Mouse (Mus musculus) heart, embryonic 11.5 days (tissue): ENCODE results near the gene Fyn. TPM values are rescaled to one million over a fixed set of nuclear protein-coding genes. Genes with fewer than 3 reads are reported as not detected.

Experiments
- ATAC-seq: fragments of 200-750 bp; cut with Nextera tagmentation; replicated peaks from 2 replicates; pipeline ENCODE4 v1.8.0; 2017; ENCODE audit warnings: moderate library complexity; ENCODE audit not compliant: insufficient number of reproducible peaks, low FRiP score, low TSS enrichment
- H3K27ac ChIP-seq: fragments of 300-500 bp; sonication (generic); 2 replicates; pipeline ENCODE4 v1.5.1; 2014; ENCODE audit warnings: mild to moderate bottlenecking, low read depth, low read length
- H3K27me3 ChIP-seq: fragments of 300-500 bp; sonication (generic); 2 replicates; pipeline ENCODE4 v1.6.1; 2014; ENCODE audit warnings: mild to moderate bottlenecking, low read length, mixed read lengths; ENCODE audit not compliant: control insufficient read depth, insufficient read depth
- H3K36me3 ChIP-seq: fragments of 300-500 bp; sonication (generic); 2 replicates; pipeline ENCODE4 v1.6.1; 2014; ENCODE audit warnings: mild to moderate bottlenecking, low read length, moderate library complexity, mixed read lengths; ENCODE audit not compliant: control insufficient read depth, insufficient read depth
- H3K4me1 ChIP-seq: fragments of 300-500 bp; sonication (generic); 2 replicates; pipeline ENCODE4 v1.6.1; 2014; ENCODE audit warnings: low read length; ENCODE audit not compliant: control insufficient read depth, insufficient read depth
- H3K4me2 ChIP-seq: fragments of 300-500 bp; sonication (generic); 2 replicates; pipeline ENCODE4 v1.6.1; 2014; ENCODE audit warnings: mild to moderate bottlenecking, moderate library complexity
- H3K4me3 ChIP-seq: fragments of 300-500 bp; sonication (generic); 2 replicates; pipeline ENCODE4 v1.5.1; 2014; ENCODE audit warnings: low read depth, low read length
- H3K9ac ChIP-seq: fragments of 300-500 bp; sonication (generic); 2 replicates; pipeline ENCODE4 v1.6.1; 2014; ENCODE audit warnings: mild to moderate bottlenecking, low read depth, low read length, moderate library complexity
- H3K9me3 ChIP-seq: fragments of 300-500 bp; sonication (generic); replicated peaks from 2 replicates; pipeline ENCODE4 v1.6.1; 2016; ENCODE audit warnings: low read length; ENCODE audit not compliant: control insufficient read depth
- WGBS: fragments of 180-500 bp; shearing (Covaris S2); extraction: QIAGEN DNeasy Blood & Tissue Kit; methylation state at CpG from one replicate; pipeline ENCODE4 v1.1.7; 2014; ENCODE audit not compliant: insufficient replicate concordance; 5-methylcytosine and 5-hydroxymethylcytosine counted together
- polyA plus RNA-seq: library from polyadenylated mRNA; unstranded; fragments of >200 nt; fragmentation: Nextera tagmentation; extraction: Ambion mirVana; gene quantifications from 2 replicates; pipeline ENCODE4 v1.2.1, GENCODE M21; 2014

Gene Fyn
- 17.2 and 17.9 TPM in 2 replicates for polyA plus RNA-seq

DNA sequence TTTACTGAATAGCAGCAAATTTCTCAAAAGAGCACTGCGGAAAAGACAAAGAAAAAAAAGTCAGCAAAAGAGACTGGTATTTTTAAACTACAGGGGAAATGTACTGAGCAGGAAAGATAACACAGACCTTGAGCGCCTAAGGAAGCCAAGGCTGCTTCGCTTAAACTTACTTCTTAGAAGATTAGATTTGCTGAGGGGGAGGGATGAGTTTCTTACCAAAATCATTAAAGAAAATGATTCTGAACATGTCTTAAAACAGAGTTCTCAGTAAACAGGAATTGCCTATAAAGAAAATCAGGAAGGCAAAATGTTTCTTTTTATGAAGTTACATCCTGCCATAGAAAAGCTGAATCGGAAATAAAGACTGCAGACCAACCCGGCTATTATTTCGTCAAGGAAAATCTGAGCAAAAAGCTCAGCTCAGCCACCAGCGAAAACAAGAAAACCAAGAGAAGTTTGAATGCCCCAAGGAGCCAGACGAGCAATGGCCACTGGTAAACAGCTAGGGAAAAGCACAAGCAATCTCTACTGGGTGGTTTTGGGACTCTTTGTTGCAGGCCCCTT, at the start of gene Fyn:
Fyn (plus strand) TSS at position 284 of the 564 bp plus-strand sequence.
- Histone ChIP-seq H3K4me1 (peaks cover 23% of the 10 kb centered on the region), H3K9ac (peak within 1 kb of the TSS; percentile 93), H3K4me3 (peak within 1 kb of the TSS; percentile 95), H3K9me3 (no peaks in the 10 kb centered on the region), H3K36me3 (no peaks in the 10 kb centered on the region), H3K4me2 (peak within 1 kb of the TSS; percentile 89), H3K27me3 (no peaks in the 10 kb centered on the region), H3K27ac (peak within 1 kb of the TSS; percentile 87)
- ATAC-seq: no peak
- WGBS: 23% methylated on average over 8 of the region's 8 CpGs

DNA sequence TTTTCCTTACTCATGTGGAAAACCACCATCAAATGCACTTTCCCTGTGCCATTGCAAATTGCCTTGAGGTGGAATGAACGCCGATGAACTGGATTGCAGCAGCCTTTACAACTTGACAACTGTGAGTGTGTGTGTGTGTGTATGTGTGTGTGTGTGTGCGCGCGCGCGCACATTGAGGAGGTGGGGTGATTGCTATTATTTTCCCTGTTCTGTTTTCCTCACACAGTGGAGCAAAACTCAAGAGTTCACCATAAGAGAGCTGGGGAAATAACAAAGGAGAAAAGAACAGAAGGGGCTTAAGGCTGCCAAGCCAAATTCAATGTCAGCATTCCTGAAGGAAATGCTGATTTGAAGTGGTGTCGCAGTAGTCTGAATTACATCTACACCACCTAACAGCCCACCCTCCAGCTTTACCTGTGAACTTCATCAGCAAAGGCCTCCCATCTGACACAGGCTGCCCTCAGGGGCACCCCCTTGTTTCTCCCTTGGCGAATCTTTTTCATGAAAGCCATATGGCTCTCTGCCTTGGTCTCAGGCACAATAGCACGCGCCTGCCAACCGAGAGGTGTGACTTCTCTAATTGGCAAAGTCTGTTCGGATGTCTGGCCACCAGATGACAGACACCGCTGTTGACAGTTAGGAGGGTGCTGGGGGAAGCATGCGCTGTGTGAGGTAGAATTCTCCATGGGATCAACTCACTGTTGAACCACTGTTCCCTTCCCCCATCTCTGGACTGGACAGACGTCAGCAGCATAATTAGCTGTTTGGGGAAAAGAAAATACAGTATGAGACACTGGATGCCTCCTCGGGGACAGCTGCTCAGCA, 47.6 kb upstream of the Fyn start:
- no peak overlapping the region for H3K27ac ChIP-seq
- H3K4me1 ChIP-seq: peaks cover 8% of the 10 kb centered on the region
- H3K36me3 ChIP-seq: no peaks in the 10 kb centered on the region
- H3K9ac ChIP-seq: no peak overlapping the region
- no peaks in the 10 kb centered on the region for H3K9me3 ChIP-seq
- H3K4me3 ChIP-seq: no peak overlapping the region
- WGBS: 62% methylated on average over 17 of the region's 17 CpGs
- ATAC-seq: no peak
- no peaks in the 10 kb centered on the region for H3K27me3 ChIP-seq
- H3K4me2 ChIP-seq: peak overlapping the region; percentile 22

DNA sequence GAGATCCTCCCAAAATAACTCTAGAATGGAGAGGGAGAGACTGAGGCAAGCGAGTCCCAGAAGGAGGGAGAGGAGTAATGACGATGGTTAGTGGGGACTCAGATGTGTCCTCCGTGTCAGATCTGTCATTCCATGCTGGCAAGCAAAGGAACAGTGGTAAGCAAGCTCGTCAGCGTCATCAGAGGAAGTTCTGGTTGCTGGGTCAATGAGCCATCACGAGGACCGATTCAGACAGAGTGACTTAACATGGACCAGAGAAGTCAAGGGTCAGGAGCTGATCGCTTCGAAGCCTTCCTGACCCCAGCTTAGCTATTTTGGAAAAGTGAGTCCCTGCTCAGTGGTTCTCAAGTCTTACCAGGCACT, 47.1 kb upstream of the Fyn start:
- no peak for ATAC-seq
- H3K4me2 ChIP-seq: peak overlapping the region; percentile 22
- H3K4me1 ChIP-seq: peaks cover 8% of the 10 kb centered on the region
- H3K4me3 ChIP-seq: no peak overlapping the region
- H3K27ac ChIP-seq: no peak overlapping the region
- H3K9ac ChIP-seq: no peak overlapping the region
- no peaks in the 10 kb centered on the region for H3K9me3 ChIP-seq
- 74% methylated on average over 9 of the region's 9 CpGs for WGBS
- no peaks in the 10 kb centered on the region for H3K36me3 ChIP-seq
- H3K27me3 ChIP-seq: no peaks in the 10 kb centered on the region

DNA sequence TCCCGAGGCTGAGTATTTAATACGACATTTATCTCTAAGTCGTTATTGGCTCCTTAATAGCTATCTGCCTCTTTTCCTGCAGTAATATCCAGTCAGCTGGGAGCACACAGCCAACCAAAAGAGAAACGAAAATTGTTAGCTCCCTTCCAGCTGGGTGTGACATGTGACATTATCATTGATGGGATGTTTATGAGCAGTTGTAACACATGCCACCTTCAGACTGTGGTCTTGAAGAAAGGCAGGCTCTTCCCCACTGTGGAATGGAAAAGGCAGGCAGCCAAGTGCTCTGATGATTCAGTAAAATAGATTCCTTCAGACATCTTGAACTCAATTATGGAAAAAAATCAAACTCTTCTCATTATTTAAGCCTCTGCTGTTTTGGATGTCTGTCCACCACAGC, 46.5 kb upstream of the Fyn start:
- no peak overlapping the region for H3K27ac ChIP-seq
- H3K27me3 ChIP-seq: no peaks in the 10 kb centered on the region
- ATAC-seq: no peak
- H3K36me3 ChIP-seq: no peaks in the 10 kb centered on the region
- H3K9ac ChIP-seq: no peak overlapping the region
- 66% methylated on average over 4 of the region's 4 CpGs for WGBS
- no peak overlapping the region for H3K4me3 ChIP-seq
- no peak overlapping the region for H3K4me2 ChIP-seq
- no peaks in the 10 kb centered on the region for H3K9me3 ChIP-seq
- peaks cover 8% of the 10 kb centered on the region for H3K4me1 ChIP-seq

DNA sequence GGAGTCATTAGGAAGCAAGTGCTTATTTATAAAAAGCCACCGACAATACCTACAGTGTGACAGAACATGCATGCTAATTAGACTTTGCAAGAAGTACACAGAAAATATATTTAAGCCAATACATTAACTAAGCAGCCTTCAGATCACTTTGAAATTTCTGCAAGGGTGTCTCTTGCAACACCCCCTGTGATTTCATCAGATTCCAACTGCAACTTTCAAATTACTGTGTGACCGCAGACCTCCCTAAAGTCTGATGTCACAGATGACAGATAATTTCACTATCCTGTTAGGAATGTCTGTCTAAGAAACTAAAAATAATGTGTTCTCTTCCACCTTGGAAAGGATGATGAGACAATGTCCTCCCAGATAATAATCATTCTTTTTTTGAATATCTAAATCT, 44.4 kb upstream of the Fyn start:
- Histone ChIP-seq H3K4me1 (peaks cover 8% of the 10 kb centered on the region), H3K27me3 (no peaks in the 10 kb centered on the region), H3K36me3 (no peaks in the 10 kb centered on the region), H3K27ac (no peak overlapping the region), H3K9me3 (no peaks in the 10 kb centered on the region), H3K9ac (no peak overlapping the region), H3K4me3 (no peak overlapping the region), H3K4me2 (no peak overlapping the region)
- ATAC-seq: no peak
- WGBS: 81% methylated on average over 2 of the region's 2 CpGs

DNA sequence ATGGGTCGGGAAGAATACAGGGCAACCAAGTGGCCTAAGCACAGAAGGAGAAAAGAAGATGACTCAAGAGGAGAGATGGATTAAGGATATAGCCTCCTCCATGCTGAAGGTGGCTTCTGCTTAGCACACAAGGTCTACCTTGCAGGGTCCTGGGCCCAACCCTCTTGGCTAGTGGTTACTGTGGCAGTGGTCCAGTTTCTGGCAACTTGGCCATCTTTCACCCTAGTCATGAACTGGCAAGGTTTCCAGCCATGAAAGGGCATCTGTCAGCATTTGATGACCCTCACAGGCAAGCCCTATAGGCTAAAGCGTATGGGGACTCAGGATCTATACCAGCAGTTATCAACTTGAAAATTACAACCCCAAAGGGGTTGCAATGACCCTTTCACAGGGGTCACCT, 40.0 kb upstream of the Fyn start:
- Histone ChIP-seq H3K4me3 (no peak overlapping the region), H3K4me2 (no peak overlapping the region), H3K27me3 (no peaks in the 10 kb centered on the region), H3K4me1 (no peaks in the 10 kb centered on the region), H3K27ac (no peak overlapping the region), H3K9me3 (peaks cover 2% of the 10 kb centered on the region; the same call in 1 of the 2 replicates), H3K36me3 (no peaks in the 10 kb centered on the region), H3K9ac (no peak overlapping the region)
- ATAC-seq: no peak
- 81% methylated on average over 2 of the region's 2 CpGs for WGBS

DNA sequence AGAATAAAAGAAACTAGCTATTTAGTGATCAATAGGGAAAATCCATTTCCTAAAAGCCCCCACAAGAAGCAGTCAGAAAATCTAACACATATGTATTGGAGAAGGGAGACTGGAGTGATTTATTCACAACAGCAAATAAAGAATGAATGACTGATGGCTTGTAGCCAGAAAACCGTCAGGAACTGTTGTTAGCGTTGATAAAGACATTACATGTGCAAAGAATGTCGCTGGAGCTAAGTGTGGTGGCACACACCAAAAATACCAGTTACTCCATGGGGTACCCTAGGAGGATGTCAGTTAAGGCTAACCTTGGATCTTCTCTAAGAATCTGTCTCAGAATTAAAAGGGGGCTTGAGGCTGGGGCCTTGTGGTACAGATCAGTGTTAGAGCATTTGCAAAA, 34.3 kb upstream of the Fyn start:
- Histone ChIP-seq H3K4me2 (no peak overlapping the region), H3K4me1 (no peaks in the 10 kb centered on the region), H3K4me3 (no peak overlapping the region), H3K9me3 (peaks cover 2% of the 10 kb centered on the region; the same call in 1 of the 2 replicates), H3K27ac (no peak overlapping the region), H3K36me3 (no peaks in the 10 kb centered on the region), H3K27me3 (no peaks in the 10 kb centered on the region), H3K9ac (no peak overlapping the region)
- no peak for ATAC-seq
- 27% methylated on average over 3 of the region's 3 CpGs for WGBS

DNA sequence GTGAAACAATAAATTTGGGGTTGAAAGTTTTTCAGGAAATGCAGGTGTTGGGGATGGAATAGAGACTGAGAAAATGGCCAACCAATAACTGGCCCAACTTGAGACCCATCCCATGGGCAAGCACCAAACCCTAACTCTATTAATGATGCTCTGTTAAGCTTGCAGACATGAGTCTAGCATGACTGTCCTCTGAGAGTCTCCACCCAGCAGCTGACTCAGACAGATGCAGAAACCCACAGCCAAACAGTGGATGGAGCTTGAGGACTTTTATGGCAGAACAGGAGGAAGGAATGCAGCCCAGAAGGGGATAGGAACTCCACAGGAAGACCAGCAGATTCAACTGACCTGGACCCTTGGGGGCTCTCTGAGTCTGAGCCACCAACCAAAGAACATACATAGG, 32.8 kb upstream of the Fyn start:
- no peak for ATAC-seq
- Histone ChIP-seq H3K4me2 (no peak overlapping the region), H3K36me3 (no peaks in the 10 kb centered on the region), H3K27me3 (no peaks in the 10 kb centered on the region), H3K4me1 (no peaks in the 10 kb centered on the region), H3K9me3 (peaks cover 2% of the 10 kb centered on the region; the same call in 1 of the 2 replicates), H3K9ac (no peak overlapping the region), H3K27ac (no peak overlapping the region), H3K4me3 (no peak overlapping the region)
